Mouse (Mus musculus): ENCODE data around the gene Wfikkn1. TPM values are rescaled to one million over a fixed set of nuclear protein-coding genes. Genes with fewer than 3 reads are reported as not detected.

Wfikkn1 gene
- polyA plus RNA-seq, 1 experiment from 2014 or later = 0.44 TPM

GRCm38 (mm10) chr17:25865288-25865687, 15.4 kb downstream of the Wfikkn1 start:
- WGBS = 92% methylated on average over 11 of the region's 11 CpGs
- Histone ChIP-seq H3K9ac (no peak overlapping the region), H3K27me3 (no peaks in the 10 kb centered on the region), H3K9me3 (no peaks in the 10 kb centered on the region), H3K36me3 (no peaks in the 10 kb centered on the region), H3K4me1 (replicated peaks) (peaks cover 38% of the 10 kb centered on the region), H3K4me2 (no peak overlapping the region), H3K4me3 (no peak overlapping the region), H3K27ac (replicated peaks) (no peak overlapping the region)
- no peak for ATAC-seq (ENCODE audit: low FRiP score, low read depth)

- H3K4me2 ChIP-seq = no peak overlapping the region
- ATAC-seq (ENCODE audit: low FRiP score, low read depth) = no peak
- no peak overlapping the region for H3K9ac ChIP-seq
- 90% methylated on average over 14 of the region's 14 CpGs for WGBS
- H3K36me3 ChIP-seq = no peaks in the 10 kb centered on the region
- no peaks in the 10 kb centered on the region for H3K9me3 ChIP-seq
- H3K27me3 ChIP-seq = no peaks in the 10 kb centered on the region
- H3K4me3 ChIP-seq = no peak overlapping the region
- no peak overlapping the region for H3K27ac ChIP-seq (replicated peaks)
- H3K4me1 ChIP-seq (replicated peaks) = peaks cover 40% of the 10 kb centered on the region
These were observed 16.3 kb downstream of the Wfikkn1 start for GRCm38 (mm10) chr17:25864311-25864710.

- Histone ChIP-seq H3K4me2 (no peak overlapping the region), H3K36me3 (no peaks in the 10 kb centered on the region), H3K4me3 (no peak overlapping the region), H3K9ac (no peak overlapping the region), H3K27ac (replicated peaks) (no peak overlapping the region), H3K9me3 (no peaks in the 10 kb centered on the region), H3K4me1 (replicated peaks) (peaks cover 36% of the 10 kb centered on the region), H3K27me3 (no peaks in the 10 kb centered on the region)
- 94% methylated on average over 6 of the region's 6 CpGs for WGBS
- no peak for ATAC-seq (ENCODE audit: low FRiP score, low read depth)
These were observed 17.0 kb downstream of the Wfikkn1 start for GRCm38 (mm10) chr17:25863681-25864080.

- Histone ChIP-seq H3K9ac (peak overlapping the region; percentile 69), H3K27ac (replicated peaks) (peak overlapping the region; percentile 81), H3K4me3 (peak overlapping the region; percentile 65), H3K27me3 (no peaks in the 10 kb centered on the region), H3K36me3 (no peaks in the 10 kb centered on the region), H3K4me1 (replicated peaks) (peaks cover 23% of the 10 kb centered on the region), H3K4me2 (peak overlapping the region; percentile 92), H3K9me3 (no peaks in the 10 kb centered on the region)
- WGBS = 12% methylated on average over 6 of the region's 6 CpGs
- no peak for ATAC-seq (ENCODE audit: low FRiP score, low read depth)
These were observed 18.7 kb downstream of the Wfikkn1 start for GRCm38 (mm10) chr17:25861704-25862612.

GRCm38 (mm10) chr17:25860832-25861703, 19.6 kb downstream of the Wfikkn1 start, which contains the start of gene Wdr90:
Wdr90 (minus strand) TSS chr17:25861501.
- ATAC-seq (ENCODE audit: low FRiP score, low read depth) = peak; percentile 93
- Histone ChIP-seq H3K27ac (replicated peaks) (peak within 1 kb of the TSS; percentile 81), H3K4me2 (peak within 1 kb of the TSS; percentile 92), H3K4me3 (peak within 1 kb of the TSS; percentile 65), H3K9ac (peak within 1 kb of the TSS; percentile 69), H3K4me1 (replicated peaks) (peaks cover 18% of the 10 kb centered on the region), H3K36me3 (no peaks in the 10 kb centered on the region), H3K9me3 (no peaks in the 10 kb centered on the region), H3K27me3 (no peaks in the 10 kb centered on the region)
- 3% methylated on average over 65 of the region's 65 CpGs for WGBS

GRCm38 (mm10) chr17:25860229-25860628, 20.4 kb downstream of the Wfikkn1 start:
- Histone ChIP-seq H3K9me3 (no peaks in the 10 kb centered on the region), H3K4me1 (replicated peaks) (peaks cover 18% of the 10 kb centered on the region), H3K4me2 (peak overlapping the region; percentile 92; the same call in 1 of the 2 replicates), H3K9ac (no peak overlapping the region), H3K27ac (replicated peaks) (no peak overlapping the region), H3K36me3 (no peaks in the 10 kb centered on the region), H3K27me3 (no peaks in the 10 kb centered on the region), H3K4me3 (0 out of 2 replicates have a peak overlapping the region, but pooled peaks have one; percentile 65)
- no peak for ATAC-seq (ENCODE audit: low FRiP score, low read depth)
- 91% methylated on average over 6 of the region's 6 CpGs for WGBS

GRCm38 (mm10) chr17:25844396-25844901, 36.2 kb downstream of the Wfikkn1 start, which contains the start of gene Rhot2:
Rhot2 (minus strand) TSS chr17:25844851.
- peak within 1 kb of the TSS; percentile 95 for H3K4me3 ChIP-seq
- H3K9me3 ChIP-seq = no peaks in the 10 kb centered on the region
- H3K27me3 ChIP-seq = no peaks in the 10 kb centered on the region
- peak within 1 kb of the TSS; percentile 93 for H3K4me2 ChIP-seq
- peaks cover 19% of the 10 kb centered on the region for H3K4me1 ChIP-seq (replicated peaks)
- H3K36me3 ChIP-seq = peaks cover 40% of the 10 kb centered on the region
- ATAC-seq (ENCODE audit: low FRiP score, low read depth) = peak; percentile 88
- H3K9ac ChIP-seq = peak within 1 kb of the TSS; percentile 71
- H3K27ac ChIP-seq (replicated peaks) = peak within 1 kb of the TSS; percentile 69
- 1% methylated on average over 21 of the region's 21 CpGs for WGBS

GRCm38 (mm10) chr17:25843636-25844395, 36.8 kb downstream of the Wfikkn1 start:
- H3K4me3 ChIP-seq = peak overlapping the region; percentile 95
- H3K4me2 ChIP-seq = peak overlapping the region; percentile 93
- peak overlapping the region; percentile 71 for H3K9ac ChIP-seq
- no peaks in the 10 kb centered on the region for H3K9me3 ChIP-seq
- ATAC-seq (ENCODE audit: low FRiP score, low read depth) = peak; percentile 52
- H3K27me3 ChIP-seq = no peaks in the 10 kb centered on the region
- H3K4me1 ChIP-seq (replicated peaks) = peaks cover 19% of the 10 kb centered on the region
- WGBS = 3% methylated on average over 37 of the region's 38 CpGs
- peaks cover 46% of the 10 kb centered on the region for H3K36me3 ChIP-seq
- H3K27ac ChIP-seq (replicated peaks) = peak overlapping the region; percentile 69

GRCm38 (mm10) chr17:25843122-25843521, 37.5 kb downstream of the Wfikkn1 start:
- H3K36me3 ChIP-seq = peaks cover 46% of the 10 kb centered on the region
- H3K4me2 ChIP-seq = peak overlapping the region; percentile 93
- H3K4me1 ChIP-seq (replicated peaks) = peaks cover 21% of the 10 kb centered on the region
- no peak overlapping the region for H3K27ac ChIP-seq (replicated peaks)
- 0 out of 2 replicates have a peak overlapping the region, but pooled peaks have one; percentile 71 for H3K9ac ChIP-seq
- WGBS = 93% methylated on average over 4 of the region's 4 CpGs
- H3K9me3 ChIP-seq = no peaks in the 10 kb centered on the region
- no peaks in the 10 kb centered on the region for H3K27me3 ChIP-seq
- H3K4me3 ChIP-seq = peak overlapping the region; percentile 95
- ATAC-seq (ENCODE audit: low FRiP score, low read depth) = no peak

- no peaks in the 10 kb centered on the region for H3K9me3 ChIP-seq
- no peak overlapping the region for H3K4me2 ChIP-seq
- peaks cover 27% of the 10 kb centered on the region for H3K4me1 ChIP-seq (replicated peaks)
- WGBS = 90% methylated on average over 3 of the region's 3 CpGs
- no peak overlapping the region for H3K4me3 ChIP-seq
- no peaks in the 10 kb centered on the region for H3K27me3 ChIP-seq
- no peak overlapping the region for H3K9ac ChIP-seq
- no peak overlapping the region for H3K27ac ChIP-seq (replicated peaks)
- ATAC-seq (ENCODE audit: low FRiP score, low read depth) = no peak
- peaks cover 46% of the 10 kb centered on the region for H3K36me3 ChIP-seq
These were observed 38.1 kb downstream of the Wfikkn1 start for GRCm38 (mm10) chr17:25842509-25842908.
